Mouse (Mus musculus) cerebellum, adult 2 months (tissue): ENCODE results near the gene Myo10. TPM values are rescaled to one million over a fixed set of nuclear protein-coding genes. Genes with fewer than 3 reads are reported as not detected.

Experiments used
- DNase-seq, 2 experiments: peaks; one replicate each; pipeline ENCODE4 v3.0.0; 2021
- H3K27ac ChIP-seq: fragments of 200-500 bp; 2 replicates; pipeline ENCODE4 v1.5.1; 2012; ENCODE audit warnings: low read length, control low read depth, inconsistent platforms; ENCODE audit not compliant: insufficient read depth
- H3K27me3 ChIP-seq: fragments of 200-500 bp; 2 replicates; pipeline ENCODE4 v1.6.1; 2012; ENCODE audit warnings: inconsistent platforms, mild to moderate bottlenecking, low read length, moderate library complexity; ENCODE audit not compliant: control insufficient read depth, insufficient read depth
- H3K4me1 ChIP-seq: fragments of 200-500 bp; 2 replicates; pipeline ENCODE4 v1.6.1; 2011; ENCODE audit warnings: low read length; ENCODE audit not compliant: control insufficient read depth, insufficient read depth
- H3K4me3 ChIP-seq: fragments of 200-500 bp; replicated peaks from 2 replicates; pipeline ENCODE3; 2011; ENCODE audit warnings: mild to moderate bottlenecking, low read depth, low read length, control low read depth; ENCODE audit not compliant: insufficient read depth
- CTCF ChIP-seq: fragments of 200-500 bp; IDR thresholded peaks from 2 replicates; pipeline ENCODE4 v1.5.1; 2011; ENCODE audit warnings: low read depth, mild to moderate bottlenecking, control low read depth, low read length, moderate library complexity, borderline replicate concordance; ENCODE audit not compliant: insufficient read depth
- POLR2A ChIP-seq: fragments of 200-500 bp; IDR thresholded peaks from 2 replicates; pipeline ENCODE4 v1.6.1; 2011; ENCODE audit warnings: low read length, control low read depth, borderline replicate concordance; ENCODE audit not compliant: insufficient read depth
- WGBS: fragments of 180-500 bp; shearing (Covaris S2); methylation state at CpG from one replicate; pipeline ENCODE4 v1.1.7; 2018; 5-methylcytosine and 5-hydroxymethylcytosine counted together
- polyA plus RNA-seq: library from polyadenylated mRNA; depleted of rRNA; stranded (reverse); fragments of >200 nt; gene quantifications from 2 replicates; pipeline ENCODE4 v1.2.3, GENCODE M21; 2012

Gene Myo10
- polyA plus RNA-seq, 1 experiment = 30.0 TPM

DNA sequence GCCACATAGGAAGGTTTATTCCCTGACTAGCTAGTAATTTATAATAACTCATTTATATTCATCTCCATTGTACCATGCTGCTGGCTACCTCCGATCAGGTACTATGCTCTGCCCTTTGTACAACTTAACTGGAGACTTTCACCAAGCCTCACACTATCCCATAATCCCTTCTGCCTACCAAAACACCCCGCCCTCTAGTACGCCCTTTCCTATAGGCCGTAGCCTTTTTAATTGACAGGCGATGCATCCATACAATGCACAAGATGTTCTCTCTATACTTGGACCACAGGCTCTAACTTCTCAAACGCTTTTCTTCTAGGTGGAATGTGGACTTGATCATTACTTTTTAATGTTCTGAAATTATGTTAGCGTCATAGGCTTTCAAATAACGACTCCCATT, 39.0 kb upstream of the Myo10 start:
- Histone ChIP-seq H3K4me1 (no peaks in the 10 kb centered on the region), H3K4me3 (no peak overlapping the region), H3K27ac (no peak overlapping the region), H3K27me3 (no peaks in the 10 kb centered on the region; the same call in 1 of the 2 replicates)
- no peak for DNase-seq
- TF ChIP-seq POLR2A = no peak
- TF ChIP-seq CTCF = no peak
- 96% methylated on average over 8 of the region's 8 CpGs for WGBS

DNA sequence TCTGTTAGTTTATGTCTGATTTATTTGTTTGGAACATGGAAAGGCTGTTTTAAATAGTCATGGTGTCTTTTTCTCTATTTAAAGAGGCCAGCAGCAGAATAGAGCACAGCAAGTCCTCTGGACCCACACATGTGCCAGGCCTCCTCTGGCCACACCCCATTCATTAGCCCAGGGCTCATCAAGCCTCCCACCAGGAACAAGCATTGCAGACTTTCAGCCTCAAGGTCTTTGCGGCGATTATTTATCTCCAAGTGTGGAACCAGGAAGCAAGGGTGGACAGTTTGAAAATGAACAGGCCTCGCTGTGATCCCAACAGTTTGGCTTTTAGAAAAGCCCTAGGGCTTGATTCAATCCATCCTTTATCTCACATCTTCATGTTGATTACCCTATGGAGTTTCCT, 35.5 kb upstream of the Myo10 start:
- 84% methylated on average over 3 of the region's 3 CpGs for WGBS
- H3K27ac ChIP-seq = no peak overlapping the region
- no peak for TF ChIP-seq POLR2A

DNA sequence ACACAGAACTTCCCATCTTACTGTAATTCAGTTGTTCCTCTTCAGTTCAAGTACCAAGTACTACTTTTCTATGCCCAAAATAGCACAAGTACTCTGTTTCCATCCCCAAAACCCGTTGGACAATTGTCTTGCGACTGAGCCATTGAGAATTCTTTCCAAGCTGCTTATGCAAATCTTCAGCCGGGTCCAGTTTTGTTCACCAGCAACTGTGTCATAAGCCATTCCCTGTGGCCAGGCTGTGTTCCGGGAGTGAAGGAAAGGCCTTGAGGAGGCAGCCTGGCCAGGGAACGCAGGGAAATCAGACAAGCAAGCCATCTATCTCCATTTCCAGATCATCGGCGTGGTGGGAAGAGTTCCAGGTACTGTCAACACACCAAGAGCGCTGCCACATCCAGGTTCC, 34.4 kb upstream of the Myo10 start:
- no peak for TF ChIP-seq CTCF
- no peak for TF ChIP-seq POLR2A
- no peaks in the 10 kb centered on the region; the same call in 1 of the 2 replicates for H3K27me3 ChIP-seq
- no peak overlapping the region for H3K27ac ChIP-seq
- peaks cover 9% of the 10 kb centered on the region for H3K4me1 ChIP-seq
- DNase-seq = no peak
- 71% methylated on average over 8 of the region's 8 CpGs for WGBS
- no peak overlapping the region for H3K4me3 ChIP-seq

More for the DNA sequence above, 35.5 kb upstream of the Myo10 start:
- no peaks in the 10 kb centered on the region; the same call in 1 of the 2 replicates for H3K27me3 ChIP-seq
- H3K4me1 ChIP-seq = peaks cover 9% of the 10 kb centered on the region
- H3K4me3 ChIP-seq = no peak overlapping the region
- DNase-seq = no peak

DNA sequence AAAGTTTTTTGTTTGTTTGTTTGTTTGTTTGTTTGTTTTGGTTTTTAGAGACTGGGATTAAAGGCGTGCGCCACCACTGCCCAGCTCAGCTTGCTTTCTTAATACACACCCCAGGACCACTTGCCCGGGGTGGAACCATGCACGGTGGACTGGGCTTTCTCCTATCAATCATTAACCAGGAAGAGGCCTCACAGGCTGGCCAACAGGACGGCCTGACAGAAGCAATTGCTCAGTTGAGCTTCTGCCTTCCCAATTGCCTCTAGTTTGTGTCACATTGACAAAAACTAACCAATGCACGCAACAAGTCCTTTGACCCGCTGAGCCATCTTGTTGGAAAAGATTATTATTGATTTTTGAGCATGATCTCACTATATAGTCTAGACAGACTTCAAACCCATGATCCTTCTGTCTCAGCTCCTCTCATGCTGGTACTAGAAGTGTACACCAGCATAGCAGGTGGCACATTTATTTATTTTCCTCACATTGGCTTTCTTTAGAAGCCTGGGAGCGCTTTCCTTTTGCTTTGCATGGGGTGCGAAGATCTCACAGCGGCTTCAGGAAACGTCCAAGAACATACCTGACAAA, 32.9 kb upstream of the Myo10 start:
- Histone ChIP-seq H3K4me3 (no peak overlapping the region), H3K27me3 (no peaks in the 10 kb centered on the region), H3K4me1 (peaks cover 9% of the 10 kb centered on the region), H3K27ac (no peak overlapping the region)
- whole genome bisulfite sequencing = 61% methylated on average over 11 of the region's 11 CpGs
- no peak for DNase-seq
- TF ChIP-seq POLR2A (no peak), CTCF (no peak)

DNA sequence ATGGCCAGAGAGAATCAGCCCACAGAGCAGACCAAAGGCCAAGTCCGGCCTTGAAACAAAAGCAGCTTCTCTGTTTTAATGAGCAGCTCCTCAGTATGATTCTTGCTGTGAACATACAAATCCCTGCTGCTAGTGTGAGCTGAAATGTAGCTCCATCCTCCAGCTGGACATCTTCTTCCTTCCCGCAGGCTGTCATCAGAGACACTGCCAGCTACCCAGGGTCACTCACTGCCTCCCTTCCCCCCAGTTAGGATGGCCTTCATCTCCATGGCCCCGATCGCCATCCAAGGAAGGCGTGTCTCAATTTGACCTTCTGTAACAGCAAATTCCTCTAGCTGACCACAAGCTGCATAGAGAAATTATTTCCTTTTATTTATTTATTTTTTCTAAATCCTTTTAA, 32.4 kb upstream of the Myo10 start:
- no peak overlapping the region for H3K27ac ChIP-seq
- TF ChIP-seq CTCF = no peak
- no peak for TF ChIP-seq POLR2A
- peak; percentile 64 to 83 for DNase-seq
- H3K4me1 ChIP-seq = peaks cover 9% of the 10 kb centered on the region
- 11% methylated on average over 5 of the region's 5 CpGs for WGBS
- H3K27me3 ChIP-seq = no peaks in the 10 kb centered on the region
- no peak overlapping the region for H3K4me3 ChIP-seq

DNA sequence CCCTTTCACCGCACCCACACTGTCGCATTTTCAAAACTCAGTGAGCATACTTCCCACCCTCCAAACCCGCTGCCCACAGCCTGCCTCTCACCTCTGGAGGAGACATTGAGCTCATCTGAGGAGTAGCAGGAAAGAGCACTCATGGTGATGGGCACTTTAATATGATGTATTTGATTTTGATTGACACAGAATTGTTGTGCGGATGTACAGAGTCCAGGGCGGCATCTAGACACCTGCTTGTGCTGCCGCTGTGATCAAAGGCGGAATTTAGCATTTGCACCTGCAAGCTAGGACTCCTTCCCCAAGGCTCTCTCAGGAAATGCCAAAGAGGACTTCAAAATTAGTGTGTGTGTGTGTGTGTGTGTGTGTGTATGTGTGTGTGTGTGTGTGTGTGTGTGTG, 31.4 kb upstream of the Myo10 start:
- no peak for TF ChIP-seq POLR2A
- TF ChIP-seq CTCF = no peak
- no peak overlapping the region for H3K27ac ChIP-seq
- H3K4me1 ChIP-seq = peaks cover 9% of the 10 kb centered on the region
- WGBS = 88% methylated on average over 7 of the region's 7 CpGs
- no peak for DNase-seq
- H3K27me3 ChIP-seq = no peaks in the 10 kb centered on the region
- H3K4me3 ChIP-seq = no peak overlapping the region

DNA sequence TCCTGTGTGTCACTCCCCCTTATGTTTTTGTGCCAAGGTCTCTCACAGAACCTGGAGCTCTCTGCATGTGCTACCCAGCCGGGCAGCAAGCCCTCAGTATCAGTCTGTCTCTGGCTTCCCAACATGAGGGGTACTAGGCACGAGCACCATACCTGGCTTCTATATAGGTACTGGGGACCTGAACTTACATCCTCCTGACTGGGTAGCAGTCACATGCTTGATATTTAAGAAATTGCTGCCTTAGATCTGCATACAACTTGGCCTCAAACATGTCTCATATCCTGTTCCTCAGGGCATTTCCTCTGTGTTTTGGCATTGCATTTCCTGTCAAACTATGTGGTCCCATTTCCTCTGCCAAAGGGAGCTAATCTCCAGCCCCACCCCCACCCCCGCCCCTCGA, 30.4 kb upstream of the Myo10 start:
- Histone ChIP-seq H3K4me3 (no peak overlapping the region), H3K27me3 (no peaks in the 10 kb centered on the region), H3K4me1 (peaks cover 9% of the 10 kb centered on the region), H3K27ac (no peak overlapping the region)
- 61% methylated on average over 4 of the region's 4 CpGs for WGBS
- no peak for DNase-seq
- TF ChIP-seq CTCF (no peak), POLR2A (no peak)

DNA sequence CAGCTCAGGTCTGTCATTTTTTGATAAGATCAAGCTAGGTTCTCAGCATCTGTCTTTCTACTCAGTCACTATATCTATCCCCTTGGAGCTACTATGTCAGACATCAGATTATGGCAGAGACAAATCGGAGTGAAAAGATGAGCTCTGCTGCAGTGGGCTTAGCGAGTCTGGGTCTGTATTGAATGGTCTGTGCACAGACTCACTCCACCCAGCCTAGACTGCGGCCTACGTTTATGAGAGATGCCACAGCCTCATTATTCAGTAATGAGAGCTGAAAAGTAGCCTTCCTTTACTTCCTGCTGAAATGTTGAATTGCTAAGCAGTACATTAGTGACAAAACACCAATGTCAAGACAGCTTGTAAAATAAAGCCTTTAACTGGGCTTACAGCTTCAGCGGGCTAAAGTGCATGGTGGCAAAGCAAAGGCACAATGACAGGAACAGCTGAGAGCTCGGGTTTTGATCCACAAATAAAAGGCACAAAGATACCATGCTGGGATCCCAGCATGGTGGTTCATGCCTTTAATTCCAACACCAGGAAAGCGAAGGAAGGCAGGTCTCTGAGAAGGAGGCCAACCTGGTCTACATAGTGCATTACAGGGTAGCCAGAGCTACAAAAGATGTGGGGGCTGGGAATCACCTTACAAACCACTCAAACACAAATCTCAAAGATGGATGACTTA, 28.7 kb upstream of the Myo10 start:
- Histone ChIP-seq H3K27ac (no peak overlapping the region), H3K4me3 (no peak overlapping the region), H3K27me3 (no peaks in the 10 kb centered on the region), H3K4me1 (peaks cover 9% of the 10 kb centered on the region)
- DNase-seq = no peak
- WGBS = 77% methylated on average over 7 of the region's 7 CpGs
- no peak for TF ChIP-seq POLR2A

DNA sequence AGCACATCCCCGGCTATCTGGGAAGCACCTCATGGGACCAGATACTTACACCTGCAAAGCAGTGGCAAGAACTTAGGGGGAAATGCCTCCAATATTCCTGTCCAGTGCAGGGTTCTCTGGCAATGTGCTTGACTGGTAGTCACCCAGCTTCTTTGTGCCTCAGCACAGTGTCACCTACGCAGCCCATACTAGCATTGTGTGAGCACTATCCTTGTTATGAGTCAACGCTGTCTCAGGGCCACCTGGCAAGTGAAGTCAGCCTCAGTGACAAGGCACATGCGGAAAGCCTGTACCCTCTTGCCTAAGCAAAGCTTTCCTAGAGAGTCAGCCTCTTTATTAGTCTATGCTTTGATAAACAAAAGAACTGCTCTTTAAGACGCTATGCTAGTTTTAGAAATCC, 24.0 kb upstream of the Myo10 start:
- 96% methylated on average over 5 of the region's 5 CpGs for WGBS
- TF ChIP-seq CTCF (no peak), POLR2A (no peak)
- Histone ChIP-seq H3K27ac (no peak overlapping the region), H3K4me1 (no peaks in the 10 kb centered on the region), H3K27me3 (no peaks in the 10 kb centered on the region), H3K4me3 (no peak overlapping the region)
- DNase-seq = no peak
